In the genomic region with DNA sequence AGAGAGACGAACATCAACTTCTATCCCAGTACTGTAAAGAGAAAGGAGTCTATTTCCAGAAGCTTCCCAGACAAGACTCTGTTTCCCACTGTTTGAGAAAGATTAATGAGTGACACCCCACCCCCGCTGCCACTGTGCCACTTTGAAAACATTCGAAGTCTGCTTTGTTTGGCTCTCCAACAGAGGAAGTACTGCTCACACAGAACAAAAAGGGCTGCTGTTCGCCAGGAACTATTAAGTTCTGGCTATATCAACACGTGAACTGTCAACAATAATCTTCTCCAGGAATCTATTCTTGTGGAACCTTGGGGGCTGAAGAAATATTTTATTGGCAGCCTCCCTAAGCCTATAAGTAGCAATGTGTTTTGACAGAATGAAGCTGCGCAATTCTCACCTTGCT, we compare ENCODE assay signal across 14 mouse cellular contexts.
DNase-seq lines count a peak whose midpoint lies in the region; ATAC-seq and TF ChIP-seq lines count a peak whose summit lies in the region.
"Had no signal": no experiment of that assay in that cellular context is flagged by ENCODE, and none has a peak within 500 bp of the region (broad histone marks: within the 10 kb centered on the region; RNA-seq: fewer than 3 reads in every experiment).

No protein-coding gene starts in this region.

- DNase-seq in heart, postnatal 36 days, result no peak
- DNase-seq in lung, embryonic 14.5 days, result peak; percentile 39
- DNase-seq in lung, postnatal 36 days, result no peak
- peak; percentile 18 for DNase-seq in embryo, embryonic 10 days (ENCODE audit: low spot score)
- DNase-seq in kidney, postnatal 14 days, result peak; percentile 30
- no peak for DNase-seq in thymus, postnatal 25 days
- no peak for DNase-seq in spleen, adult 12 weeks (ENCODE audit: low spot score)
- DNase-seq: liver, embryonic 13.5 days; right cerebral cortex, adult 18-20 months had no signal

- no peaks in the 10 kb centered on the region for H3K27me3 ChIP-seq in heart, embryonic 12.5 days (replicated peaks)
- no peaks in the 10 kb centered on the region for H3K27me3 ChIP-seq in lung, embryonic 14.5 days (ENCODE audit: insufficient read depth, low read length)
- H3K27me3 ChIP-seq: embryonic facial prominence, embryonic 12.5 days; liver, embryonic 13.5 days had no signal

- no peak overlapping the region for H3K9ac ChIP-seq in heart, embryonic 12.5 days
- H3K9ac ChIP-seq in lung, embryonic 14.5 days, result no peak overlapping the region
- H3K9ac ChIP-seq: embryonic facial prominence, embryonic 12.5 days; liver, embryonic 13.5 days had no signal

- TF ChIP-seq CTCF in lung, embryonic 14.5 days (IDR thresholded peaks at IDR 0.05; ENCODE audit: low read depth), result no peak

- H3K27ac ChIP-seq in heart, embryonic 12.5 days (ENCODE audit: poor library complexity, severe bottlenecking), result no peak overlapping the region
- no peak overlapping the region for H3K27ac ChIP-seq in lung, embryonic 14.5 days (ENCODE audit: low read depth)
- H3K27ac ChIP-seq: embryonic facial prominence, embryonic 12.5 days; left cerebral cortex, adult 2 months; liver, embryonic 13.5 days; midbrain, embryonic 10.5 days had no signal

- H3K36me3 ChIP-seq in heart, embryonic 12.5 days, result no peaks in the 10 kb centered on the region
- no peaks in the 10 kb centered on the region for H3K36me3 ChIP-seq in lung, embryonic 14.5 days (ENCODE audit: insufficient read depth)
- H3K36me3 ChIP-seq: embryonic facial prominence, embryonic 12.5 days; liver, embryonic 13.5 days; midbrain, embryonic 10.5 days had no signal

- WGBS in heart, embryonic 12.5 days, result 37% methylated on average over 6 of the region's 6 CpGs
- WGBS in lung, embryonic 14.5 days, result 25% methylated on average over 6 of the region's 6 CpGs

- ATAC-seq in heart, embryonic 12.5 days (ENCODE audit: insufficient number of reproducible peaks, low FRiP score), result 0 out of 2 replicates have a peak, but pooled peaks have one; percentile 48
- no peak for ATAC-seq in lung, embryonic 14.5 days (ENCODE audit: insufficient read depth)
- ATAC-seq: forebrain, embryonic 16.5 days had no signal

- no peaks in the 10 kb centered on the region for H3K9me3 ChIP-seq in heart, embryonic 12.5 days (replicated peaks)
- no peaks in the 10 kb centered on the region for H3K9me3 ChIP-seq in lung, embryonic 14.5 days (ENCODE audit: low read depth, low read length)
- H3K9me3 ChIP-seq: embryonic facial prominence, embryonic 12.5 days; liver, embryonic 13.5 days; midbrain, embryonic 10.5 days had no signal

- H3K4me3 ChIP-seq in heart, embryonic 12.5 days, result no peak overlapping the region
- H3K4me3 ChIP-seq in lung, embryonic 14.5 days (ENCODE audit: low read depth, low read length), result no peak overlapping the region
- H3K4me3 ChIP-seq: embryonic facial prominence, embryonic 12.5 days; left cerebral cortex, adult 2 months; liver, embryonic 13.5 days; midbrain, embryonic 10.5 days had no signal

- no peak overlapping the region for H3K4me2 ChIP-seq in heart, embryonic 12.5 days
- no peak overlapping the region for H3K4me2 ChIP-seq in lung, embryonic 14.5 days
- H3K4me2 ChIP-seq: embryonic facial prominence, embryonic 12.5 days; liver, embryonic 13.5 days had no signal

- no peaks in the 10 kb centered on the region; the same call in 1 of the 2 replicates for H3K4me1 ChIP-seq in heart, embryonic 12.5 days (replicated peaks)
- no peaks in the 10 kb centered on the region for H3K4me1 ChIP-seq in lung, embryonic 14.5 days (ENCODE audit: insufficient read depth)
- H3K4me1 ChIP-seq: liver, embryonic 13.5 days had no signal

- intact Hi-C loops in heart, postnatal 36 days (cut with DNase I), result no loop called here

Comparison
In these comparisons a context has a peak if more than half of its experiments do, and no peak if none do; other contexts are left out.
1. DNase-seq: peak in lung, embryonic 14.5 days (single experiment), embryo, embryonic 10 days (single experiment) and kidney, postnatal 14 days (single experiment); none in heart, postnatal 36 days (0 of 2), lung, postnatal 36 days (single experiment), thymus, postnatal 25 days (single experiment) and spleen, adult 12 weeks (single experiment).